Mouse (Mus musculus): ENCODE data around the gene B020011L13Rik. TPM values are rescaled to one million over a fixed set of nuclear protein-coding genes. Genes with fewer than 3 reads are reported as not detected.
"Not testable (repeated sequence)": the region's sequence is repeated elsewhere in the genome, so short reads cannot be mapped to it uniquely, and the experiment has no call there.

B020011L13Rik gene
- not detected in 2 replicates for polyA plus RNA-seq (2015; fragmentation: Nextera tagmentation; extraction: Ambion mirVana)

DNA sequence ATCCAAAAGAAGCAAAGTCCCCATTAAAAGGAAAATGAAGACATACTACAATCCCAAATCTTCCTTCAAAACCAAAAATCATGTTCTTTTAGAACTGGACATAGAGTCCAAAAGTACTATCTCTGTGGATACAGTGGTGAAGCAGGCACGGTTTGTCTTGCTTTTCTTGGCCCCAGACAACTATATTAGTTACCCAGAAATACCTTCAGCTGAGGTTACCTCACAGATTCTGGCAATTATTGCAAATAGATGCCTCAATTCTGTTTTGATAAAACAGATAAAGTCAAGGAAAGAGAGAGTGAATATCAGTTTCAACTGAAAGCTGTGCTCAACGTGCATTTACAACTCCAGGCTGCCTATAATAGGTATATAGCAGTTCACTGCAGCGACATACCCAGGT, at the start of gene B020011L13Rik:
B020011L13Rik (plus strand) TSS at position 301 of the 400 bp plus-strand sequence.
- not testable (repeated sequence) for H3K9ac ChIP-seq; H3K4me2 ChIP-seq; H3K36me3 ChIP-seq; H3K9me3 ChIP-seq; H3K27ac ChIP-seq; H3K27me3 ChIP-seq; H3K4me3 ChIP-seq; H3K4me1 ChIP-seq; ATAC-seq (ENCODE audit: insufficient number of reproducible peaks, insufficient read depth, low FRiP score, low TSS enrichment, low read depth)
- 60% methylated on average over 3 of the region's 3 CpGs for WGBS

DNA sequence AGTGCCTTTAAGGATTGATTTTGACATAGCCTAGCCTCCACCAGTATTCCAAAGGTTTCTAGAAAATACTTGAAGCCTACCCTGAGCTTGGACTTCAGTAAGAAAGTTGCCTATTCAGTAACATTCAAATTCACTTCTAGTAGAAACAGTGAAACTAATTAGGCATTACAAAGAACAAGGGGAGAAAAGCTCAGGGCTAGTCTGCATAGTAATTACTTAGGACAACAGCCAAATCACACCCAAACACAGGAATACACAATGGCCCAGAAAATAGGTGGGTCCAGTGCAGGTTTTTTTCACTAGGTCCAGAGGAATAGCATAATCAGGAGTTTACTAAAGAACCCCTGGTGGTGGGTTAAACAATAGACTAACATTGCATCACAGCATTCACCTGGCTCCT, 35.3 kb downstream of the B020011L13Rik start:
- not testable (repeated sequence) for H3K27me3 ChIP-seq; H3K9me3 ChIP-seq; H3K9ac ChIP-seq; H3K4me3 ChIP-seq; ATAC-seq (ENCODE audit: insufficient number of reproducible peaks, insufficient read depth, low FRiP score, low TSS enrichment, low read depth); H3K4me1 ChIP-seq; H3K36me3 ChIP-seq; H3K4me2 ChIP-seq; H3K27ac ChIP-seq

DNA sequence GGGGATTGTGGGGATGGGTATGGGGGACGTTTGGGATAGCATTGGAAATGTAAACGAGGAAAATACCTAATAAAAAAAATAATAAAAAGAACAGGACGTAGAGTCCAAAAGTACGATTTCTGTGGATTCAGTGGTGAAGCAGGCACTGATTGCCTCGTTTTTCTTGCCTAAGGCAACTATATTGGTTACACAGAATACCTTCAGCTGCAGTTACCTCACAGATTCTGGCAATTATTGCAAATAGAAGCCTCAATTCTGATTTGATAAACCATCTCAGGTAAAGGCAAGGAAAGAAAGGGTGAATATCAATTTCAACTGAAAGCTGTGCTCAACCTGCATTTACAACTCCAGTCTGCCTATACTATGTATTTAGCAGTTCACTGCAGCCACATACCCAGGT, 48.8 kb downstream of the B020011L13Rik start, which contains the start of gene Gm28360:
Gm28360 (plus strand) TSS at position 301 of the 400 bp plus-strand sequence.
- H3K9ac ChIP-seq; H3K4me2 ChIP-seq; H3K4me1 ChIP-seq; H3K9me3 ChIP-seq; H3K36me3 ChIP-seq; H3K4me3 ChIP-seq; H3K27me3 ChIP-seq; ATAC-seq (ENCODE audit: insufficient number of reproducible peaks, insufficient read depth, low FRiP score, low TSS enrichment, low read depth); H3K27ac ChIP-seq: not testable (repeated sequence)
- WGBS: 66% methylated on average over 5 of the region's 5 CpGs

DNA sequence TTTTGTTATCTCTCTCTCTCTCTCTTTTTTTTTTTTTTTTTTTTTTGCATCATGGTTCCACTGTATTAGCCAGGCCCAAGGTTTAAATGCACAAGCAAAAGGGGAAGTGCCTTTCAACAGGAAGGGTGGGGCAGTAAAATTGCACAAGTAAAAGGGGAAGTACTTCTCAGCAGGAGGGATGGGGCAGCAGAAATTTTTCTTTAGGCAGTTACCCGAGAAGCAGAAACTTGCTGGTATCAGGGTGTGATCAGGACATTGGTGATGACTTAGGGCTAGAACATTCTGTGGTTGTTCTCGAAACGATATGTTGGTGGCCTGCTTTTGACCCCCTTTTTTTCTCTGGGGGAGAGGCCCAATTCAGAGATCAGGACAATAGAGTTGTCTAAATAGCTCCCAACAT, 70.8 kb downstream of the B020011L13Rik start:
- H3K9me3 ChIP-seq; ATAC-seq (ENCODE audit: insufficient number of reproducible peaks, insufficient read depth, low FRiP score, low TSS enrichment, low read depth); H3K4me2 ChIP-seq; H3K27ac ChIP-seq; H3K4me3 ChIP-seq; H3K9ac ChIP-seq; H3K27me3 ChIP-seq; H3K36me3 ChIP-seq; H3K4me1 ChIP-seq: not testable (repeated sequence)
- WGBS: 92% methylated on average over 3 of the region's 3 CpGs

Other genes with a start within 250 kb of the B020011L13Rik start
- not detected in 2 replicates for gene Gm28363, start 84.0 kb upstream of the B020011L13Rik start, polyA plus RNA-seq (2015; fragmentation: Nextera tagmentation; extraction: Ambion mirVana)
- not detected in 2 replicates for gene Gm28360, start 48.9 kb downstream of the B020011L13Rik start, polyA plus RNA-seq (2015; fragmentation: Nextera tagmentation; extraction: Ambion mirVana)
- gene Gm28168, start 146.9 kb downstream of the B020011L13Rik start, polyA plus RNA-seq (2015; fragmentation: Nextera tagmentation; extraction: Ambion mirVana): not detected in 2 replicates
- not detected in 2 replicates for gene Gm7145, start 184.8 kb downstream of the B020011L13Rik start, polyA plus RNA-seq (2015; fragmentation: Nextera tagmentation; extraction: Ambion mirVana)